Mouse (Mus musculus) CD4-positive, CD25-positive, alpha-beta regulatory T cell, adult 4 months (primary cell): ENCODE measurements around the gene Nrg3. TPM values are rescaled to one million over a fixed set of nuclear protein-coding genes. Genes with fewer than 3 reads are reported as not detected.
"Not testable (repeated sequence)": the region's sequence is repeated elsewhere in the genome, so short reads cannot be mapped to it uniquely, and the experiment has no call there.

ENCODE experiments used
- ATAC-seq: one replicate; pipeline ENCODE4 v1.8.0; 2017
- polyA plus RNA-seq, 2 experiments: library from polyadenylated mRNA; unstranded; fragments of 100-300 nt; shearing (Covaris generic); gene quantifications; one replicate each; pipeline ENCODE4 v1.2.1; 2017

Gene Nrg3
- polyA plus RNA-seq, 2 experiments from 2014 or later: not detected

DNA sequence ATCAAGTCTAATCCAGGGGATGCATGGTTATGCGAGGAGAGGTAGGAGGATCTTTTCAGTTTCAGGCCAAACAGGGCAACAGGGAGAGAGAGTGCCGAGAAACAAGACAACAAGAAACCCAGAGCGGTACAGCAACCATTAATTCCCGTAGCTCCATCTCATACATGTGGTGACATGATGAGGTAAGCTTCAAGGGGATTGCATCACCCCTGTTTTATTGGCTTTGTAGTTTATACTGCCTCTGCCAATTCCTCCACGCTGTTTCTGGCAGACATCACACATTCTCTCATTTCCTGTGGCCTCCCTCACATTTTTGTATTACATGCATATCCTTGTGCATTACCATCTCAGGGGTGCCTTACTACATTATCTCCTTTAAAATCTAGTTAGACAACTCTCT is 280.9 kb downstream of the Nrg3 start:
- ATAC-seq: no peak

GRCm38 (mm10) chr14:39173709-39174108 is 299.2 kb downstream of the Nrg3 start:
- no peak for ATAC-seq

DNA sequence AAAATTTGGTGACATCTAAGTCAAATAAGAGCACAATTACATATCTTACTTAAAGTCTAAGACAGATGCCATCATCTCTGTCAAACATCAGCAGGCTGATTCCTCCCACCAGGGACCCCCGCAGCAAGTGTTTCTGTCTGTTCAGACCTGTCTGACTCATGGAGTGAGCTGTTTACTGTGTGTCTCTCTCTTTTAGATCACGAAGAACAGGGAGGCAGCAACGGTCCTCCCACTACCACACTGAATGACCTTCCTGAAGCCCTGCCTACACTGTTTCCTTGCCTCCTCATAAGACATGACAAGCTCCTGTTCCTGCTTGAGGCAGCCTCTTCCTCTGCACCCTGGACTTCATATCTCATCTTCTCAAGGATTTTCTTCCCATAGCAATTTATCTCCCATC is 312.7 kb downstream of the Nrg3 start:
- ATAC-seq: no peak

DNA sequence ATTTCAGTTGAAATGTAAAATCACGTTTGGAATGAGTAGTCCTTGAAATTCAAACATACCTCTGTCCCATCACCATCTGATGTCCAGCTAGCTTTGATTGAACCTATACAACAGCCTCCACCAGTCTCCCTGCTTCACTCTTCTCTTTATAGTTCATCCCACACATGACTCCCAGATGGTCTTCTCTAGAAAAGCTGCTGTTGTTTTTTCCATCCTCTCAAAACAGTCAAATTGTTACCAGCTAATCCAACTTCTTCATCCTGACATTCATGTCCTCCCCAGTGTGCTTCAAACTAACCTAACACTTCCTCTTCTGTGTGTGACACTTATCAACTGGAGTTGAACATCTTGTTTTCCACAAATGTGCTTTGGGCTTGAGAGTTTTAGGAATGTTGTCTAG is 317.4 kb downstream of the Nrg3 start:
- no peak for ATAC-seq

DNA sequence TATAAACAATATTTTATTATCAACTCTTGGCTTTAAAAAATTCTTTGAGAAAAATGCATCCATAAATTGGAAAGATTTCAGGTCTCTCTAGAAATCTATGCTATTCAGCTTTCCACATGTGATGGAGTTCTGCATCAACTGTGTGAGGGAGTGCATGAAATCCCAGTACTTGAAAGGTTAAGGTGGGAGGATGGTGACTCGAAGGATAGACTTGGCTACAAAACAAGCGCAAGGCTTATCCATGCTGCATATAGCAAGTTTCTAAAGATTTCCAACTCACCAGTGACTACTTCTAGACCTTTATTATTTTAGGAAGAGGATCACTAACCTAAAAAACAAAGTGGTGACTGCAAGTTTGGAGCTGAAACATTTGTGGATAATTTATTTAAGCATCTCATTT is 343.1 kb downstream of the Nrg3 start:
- ATAC-seq: no peak

DNA sequence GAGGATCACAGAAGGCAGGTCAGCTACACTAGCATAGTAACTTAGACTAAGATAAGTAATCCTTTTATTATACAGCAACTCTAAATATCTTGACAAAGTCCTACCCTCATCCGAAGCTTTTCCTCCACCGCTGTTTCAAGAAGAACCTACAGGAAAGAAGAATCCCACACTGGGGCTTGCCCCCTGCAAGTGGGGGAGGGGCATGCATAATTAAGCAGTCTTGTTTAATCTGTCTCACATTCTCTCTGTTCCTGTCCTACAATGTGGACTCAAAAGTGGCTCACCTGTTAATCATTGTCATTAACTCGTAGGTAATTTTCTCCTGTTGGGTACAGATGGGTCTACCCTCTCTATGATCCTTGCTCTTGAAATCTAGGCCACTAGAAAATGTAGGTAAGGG is 354.9 kb downstream of the Nrg3 start:
- no peak for ATAC-seq

DNA sequence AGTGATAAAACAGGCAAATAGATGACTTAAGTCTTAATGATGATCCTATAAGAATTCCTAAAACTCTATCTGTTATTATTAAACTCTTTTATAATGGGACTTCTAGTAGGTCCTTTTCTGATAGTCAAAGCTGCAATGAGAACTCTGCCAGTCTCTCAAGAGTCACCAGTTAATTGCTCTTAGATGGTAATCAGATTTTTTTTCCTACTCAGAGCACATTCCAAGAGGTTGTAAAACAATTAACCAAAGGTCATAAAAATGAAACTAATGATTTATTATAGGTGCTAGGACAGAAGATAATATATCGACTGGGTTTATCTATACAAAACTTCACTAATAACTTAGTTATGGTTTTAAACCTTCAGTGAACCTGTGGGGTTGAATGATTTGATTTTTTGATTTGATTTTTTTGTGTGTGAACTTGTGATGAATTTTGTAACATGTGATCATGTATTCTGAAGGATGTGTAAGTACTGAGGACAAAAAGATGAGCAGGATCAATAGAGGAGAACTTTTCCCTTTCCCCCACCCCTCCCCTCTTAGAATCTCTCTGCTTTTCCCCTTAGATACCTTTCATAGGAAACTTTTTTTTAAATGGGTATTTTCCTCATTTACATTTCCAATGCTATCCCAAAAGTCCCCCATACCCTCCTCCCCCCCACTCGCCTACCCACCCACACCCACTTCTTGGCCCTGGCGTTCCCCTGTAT is 356.2 kb downstream of the Nrg3 start:
- not testable (repeated sequence) for ATAC-seq

GRCm38 (mm10) chr14:39109566-39109965 is 363.3 kb downstream of the Nrg3 start:
- no peak for ATAC-seq

DNA sequence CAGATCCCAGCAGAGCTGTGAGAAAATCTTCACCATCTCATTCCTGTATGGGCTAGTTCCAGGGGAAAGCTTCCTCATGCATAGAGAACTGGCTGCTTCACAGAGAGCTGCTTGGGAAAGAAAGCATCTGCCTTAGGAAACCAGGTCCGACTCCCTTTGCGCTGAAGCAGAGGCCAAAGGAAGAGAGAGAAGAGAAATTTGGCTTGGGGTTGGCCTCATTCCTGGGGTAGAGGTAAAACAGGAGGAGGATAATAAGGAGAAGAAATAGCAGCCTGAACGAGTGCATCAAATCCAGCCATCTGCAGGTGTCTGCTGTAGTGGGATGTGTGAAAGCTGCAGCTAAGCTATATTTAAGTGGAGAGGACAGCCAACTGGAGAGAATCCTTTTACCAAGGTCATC is 366.1 kb downstream of the Nrg3 start:
- no peak for ATAC-seq

GRCm38 (mm10) chr14:39095219-39095618 is 377.7 kb downstream of the Nrg3 start:
- no peak for ATAC-seq

- no peak for ATAC-seq
These were observed 393.4 kb downstream of the Nrg3 start for GRCm38 (mm10) chr14:39079461-39079860.

- no peak for ATAC-seq
These were observed 421.3 kb downstream of the Nrg3 start for GRCm38 (mm10) chr14:39051542-39051941.

- ATAC-seq: no peak
These were observed 423.9 kb downstream of the Nrg3 start for GRCm38 (mm10) chr14:39049021-39049420.

- ATAC-seq: no peak
These were observed 428.6 kb downstream of the Nrg3 start for GRCm38 (mm10) chr14:39044290-39044689.

DNA sequence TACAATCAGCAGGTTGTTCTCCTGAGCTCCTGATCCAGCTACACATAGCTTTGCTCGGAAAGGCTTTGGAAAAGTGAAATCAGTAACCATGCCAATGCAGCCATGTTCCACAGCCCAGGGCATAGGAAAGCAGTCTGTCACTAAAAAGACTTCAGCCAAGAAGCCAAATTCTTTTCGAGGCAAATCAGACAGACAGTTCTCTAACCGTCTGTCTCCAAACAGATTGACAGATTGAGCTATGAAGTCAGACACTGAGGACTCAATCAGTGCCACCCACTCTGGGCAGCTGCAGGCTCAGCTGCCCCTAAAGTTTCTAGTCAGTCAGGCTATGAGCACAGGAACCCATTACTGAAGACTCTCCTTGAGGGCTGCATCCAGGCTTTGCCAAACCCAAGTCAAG is 429.1 kb downstream of the Nrg3 start:
- no peak for ATAC-seq

GRCm38 (mm10) chr14:39043384-39043783 is 429.5 kb downstream of the Nrg3 start:
- ATAC-seq: no peak

- ATAC-seq: no peak
These were observed 433.8 kb downstream of the Nrg3 start for GRCm38 (mm10) chr14:39039046-39039445.

GRCm38 (mm10) chr14:39034482-39034881 is 438.4 kb downstream of the Nrg3 start:
- no peak for ATAC-seq

GRCm38 (mm10) chr14:39023065-39023464 is 449.8 kb downstream of the Nrg3 start:
- ATAC-seq: no peak

DNA sequence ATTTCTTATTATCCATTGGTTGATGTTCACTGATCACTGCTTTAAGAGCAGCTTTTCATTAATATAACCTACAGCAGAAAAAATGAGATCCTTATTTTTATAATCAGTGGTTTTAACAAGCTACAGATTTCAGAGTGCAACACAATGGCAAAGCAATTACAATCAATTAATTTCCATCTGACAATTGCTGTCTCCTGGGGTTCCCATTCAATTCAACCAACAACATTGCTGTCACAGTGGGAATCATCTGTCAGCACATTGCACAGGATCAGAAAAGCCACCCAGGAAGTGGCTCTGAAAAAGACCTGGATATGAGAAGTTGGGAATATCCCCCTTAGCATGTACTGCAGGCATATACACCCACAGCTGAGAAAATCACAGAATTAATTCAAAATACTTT is 458.8 kb downstream of the Nrg3 start:
- ATAC-seq: no peak

DNA sequence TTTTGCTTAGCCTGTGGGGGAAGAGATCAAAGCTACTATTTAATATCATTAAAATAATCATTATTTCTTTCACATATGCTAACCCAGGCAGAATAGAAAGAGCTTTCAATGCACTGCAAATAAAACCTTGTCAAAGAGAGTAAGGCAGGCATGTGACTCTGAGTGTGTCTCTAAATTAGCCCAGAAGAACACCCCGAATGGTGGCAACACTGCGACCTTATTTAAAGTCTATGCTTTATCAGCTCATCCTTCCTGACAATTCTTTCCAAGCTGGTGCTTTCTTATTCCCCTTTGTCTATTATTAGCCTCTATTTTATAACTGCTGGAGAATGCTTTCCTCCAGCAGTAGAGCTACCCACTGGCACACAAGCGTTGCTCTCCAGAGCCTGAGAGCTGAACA is 475.0 kb downstream of the Nrg3 start:
- no peak for ATAC-seq

DNA sequence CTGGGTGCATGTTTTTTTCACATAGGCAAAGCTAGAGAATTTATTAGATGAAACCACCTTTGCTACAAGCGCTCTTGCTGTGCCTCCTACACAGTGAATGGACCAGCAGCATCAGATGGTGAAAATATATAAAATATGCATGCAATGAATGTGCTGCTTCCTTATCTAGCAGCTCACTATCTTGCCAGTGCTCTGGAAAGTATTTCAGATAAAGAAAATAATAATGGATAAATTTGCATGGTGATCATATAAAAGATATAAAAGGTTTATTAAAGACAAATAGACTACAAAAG is 480.4 kb downstream of the Nrg3 start:
- no peak for ATAC-seq

GRCm38 (mm10) chr14:38991847-38992573 is 480.9 kb downstream of the Nrg3 start:
- no peak for ATAC-seq

GRCm38 (mm10) chr14:38959367-38959766 is 513.5 kb downstream of the Nrg3 start:
- ATAC-seq: no peak

GRCm38 (mm10) chr14:38937481-38937880 is 535.4 kb downstream of the Nrg3 start:
- ATAC-seq: no peak
